Mouse (Mus musculus) adrenal gland, postnatal 25 days (tissue): Measurements from ENCODE around the gene Ankrd34a. TPM values are rescaled to one million over a fixed set of nuclear protein-coding genes. Genes with fewer than 3 reads are reported as not detected.
"Not testable (repeated sequence)": the region's sequence is repeated elsewhere in the genome, so short reads cannot be mapped to it uniquely, and the experiment has no call there.

Source experiments
- DNase-seq: peaks from one replicate; pipeline ENCODE4 v3.0.0; 2021; ENCODE audit warnings: mixed read lengths
- total RNA-seq: library from RNA; stranded (reverse); gene quantifications from 2 replicates; pipeline ENCODE4 v1.2.3, GENCODE M21; 2021

The Ankrd34a gene
- total RNA-seq, 1 experiment from 2014 or later: 0.97 TPM

GRCm38 (mm10) chr3:96579885-96580454 is 16.5 kb upstream of the Ankrd34a start:
- DNase-seq: peak; percentile 91

DNA sequence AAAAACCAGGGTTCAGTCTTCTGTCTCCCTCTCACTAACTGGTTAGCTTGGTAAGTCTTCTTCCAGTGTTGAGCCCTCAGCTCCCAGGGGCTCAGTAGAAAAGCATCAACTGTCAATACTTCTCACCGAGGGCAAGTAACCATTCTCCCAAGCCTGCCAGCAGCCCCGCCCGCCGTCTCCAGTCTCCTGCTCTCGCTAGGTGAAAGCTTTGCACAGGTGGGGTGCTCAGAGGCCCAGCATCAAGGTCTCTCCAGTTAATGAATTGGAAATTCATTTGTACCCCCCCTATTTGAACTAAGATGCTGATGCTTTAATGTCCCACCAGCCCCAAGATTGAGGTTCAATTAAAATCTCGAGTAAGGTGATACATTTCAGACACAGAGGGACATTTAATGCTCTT is 15.3 kb upstream of the Ankrd34a start:
- no peak for DNase-seq

GRCm38 (mm10) chr3:96581771-96582515 is 14.5 kb upstream of the Ankrd34a start:
- DNase-seq: no peak

DNA sequence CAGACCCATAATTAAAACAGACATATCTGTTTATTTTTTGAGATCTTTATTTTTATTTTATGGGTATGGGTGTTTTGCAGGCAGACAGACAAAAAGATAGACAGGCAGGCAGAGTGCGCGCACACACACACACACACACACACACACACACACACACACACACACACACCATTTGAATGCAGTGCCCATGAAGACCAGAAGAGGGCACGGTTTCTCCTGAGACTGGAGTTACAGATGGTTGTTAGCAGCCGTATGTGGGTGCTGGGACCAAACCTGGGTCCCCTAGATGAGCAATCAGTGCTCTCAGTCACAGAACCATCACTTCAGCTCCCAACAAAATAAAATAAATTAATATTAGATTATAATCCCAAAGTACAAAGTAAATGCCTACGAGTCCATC is 13.1 kb upstream of the Ankrd34a start:
- no peak for DNase-seq

DNA sequence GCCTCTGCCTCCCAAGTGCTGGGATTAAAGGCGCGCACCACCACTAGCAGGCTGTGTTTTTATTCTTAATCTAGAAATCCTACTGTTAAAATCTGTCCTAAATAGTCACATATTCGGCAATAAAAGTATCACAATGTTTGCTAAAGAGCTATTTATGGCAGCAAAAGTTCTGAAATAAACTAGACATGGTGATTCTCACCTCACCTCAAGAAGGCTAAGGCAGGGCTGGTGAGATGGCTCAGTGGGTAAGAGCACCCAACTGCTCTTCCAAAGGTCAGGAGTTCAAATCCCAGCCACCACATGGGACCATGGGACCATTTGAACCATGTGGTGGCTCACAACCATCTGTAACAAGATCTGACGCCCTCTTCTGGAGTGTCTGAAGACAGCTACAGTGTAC is 5.8 kb upstream of the Ankrd34a start:
- DNase-seq: no peak

DNA sequence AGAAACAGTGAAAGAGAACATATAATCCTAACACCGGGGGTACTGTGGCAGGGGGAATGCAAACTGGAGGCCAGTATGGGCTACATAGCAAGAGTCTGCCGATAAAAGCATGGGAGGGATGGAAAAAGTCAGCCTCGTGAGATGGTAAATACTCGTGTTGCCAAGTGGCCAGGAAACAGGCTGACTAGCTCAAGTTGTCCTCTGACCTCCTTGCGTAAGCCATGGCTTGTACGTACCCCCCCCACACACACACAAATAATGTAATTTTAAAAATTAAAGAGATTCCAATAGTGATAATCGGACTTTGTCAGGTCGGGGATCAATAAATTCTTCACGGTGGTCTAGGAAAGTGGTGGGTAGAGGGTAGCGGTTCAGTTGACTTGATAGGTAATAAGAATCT is 3.1 kb upstream of the Ankrd34a start:
- DNase-seq: no peak

DNA sequence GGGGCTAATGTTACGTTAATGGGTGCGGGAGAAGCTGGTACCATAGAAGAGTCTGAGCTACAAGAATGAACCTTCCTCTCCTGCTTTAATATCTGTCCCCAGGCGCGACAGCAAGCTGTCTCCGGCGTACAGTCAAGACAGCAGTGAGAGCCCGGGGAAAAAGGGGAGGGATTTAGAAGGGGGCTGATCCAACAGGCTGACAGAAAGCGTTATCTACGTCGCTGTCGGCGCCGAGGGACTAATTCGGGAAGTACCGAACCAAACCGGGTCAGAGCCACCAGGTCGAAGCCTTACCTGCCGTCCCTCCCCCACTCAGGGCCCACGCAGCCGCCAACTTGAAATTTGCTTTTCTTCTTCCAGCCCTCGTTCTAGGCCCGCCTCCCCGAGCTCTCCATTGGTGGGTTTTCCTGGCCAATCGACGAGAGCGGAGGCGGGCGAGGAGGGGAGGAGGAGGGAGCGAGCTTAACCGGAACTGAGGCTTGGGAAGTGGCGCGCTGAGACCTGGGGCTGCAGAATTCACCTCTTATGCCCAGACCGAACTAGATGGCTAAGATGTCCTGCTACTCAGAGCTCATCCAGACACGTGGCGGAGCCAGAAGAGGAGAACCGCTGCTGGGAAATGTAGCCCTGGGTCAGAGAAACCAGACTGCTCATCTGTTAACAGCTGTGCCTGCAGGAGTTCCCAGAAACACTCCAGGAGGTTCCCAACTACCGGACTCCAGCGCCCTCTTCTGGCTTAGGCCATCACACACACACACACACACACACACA is 2.5 kb upstream of the Ankrd34a start, which contains the start of gene Polr3gl:
Polr3gl (minus strand) TSS at position 392 of the 771 bp plus-strand sequence.
- peak; percentile 93 for DNase-seq

DNA sequence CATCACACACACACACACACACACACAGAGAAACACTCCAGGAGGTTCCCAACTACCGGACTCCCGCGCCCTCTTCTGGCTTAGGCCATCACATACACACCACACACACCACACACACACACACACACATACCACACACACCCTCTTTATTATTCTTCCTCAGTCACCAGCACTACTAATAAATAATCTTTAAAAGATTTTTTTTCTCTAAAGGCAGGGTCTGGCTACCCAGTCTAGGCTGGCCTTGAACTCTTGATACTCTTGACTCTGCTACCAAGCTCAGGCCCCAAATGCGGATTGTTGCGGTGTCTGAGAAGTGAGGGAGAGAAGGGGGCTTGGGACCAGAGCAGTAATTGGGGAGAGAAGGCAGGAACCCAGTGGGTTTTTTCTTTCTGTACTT is 1.6 kb upstream of the Ankrd34a start:
- no peak for DNase-seq

DNA sequence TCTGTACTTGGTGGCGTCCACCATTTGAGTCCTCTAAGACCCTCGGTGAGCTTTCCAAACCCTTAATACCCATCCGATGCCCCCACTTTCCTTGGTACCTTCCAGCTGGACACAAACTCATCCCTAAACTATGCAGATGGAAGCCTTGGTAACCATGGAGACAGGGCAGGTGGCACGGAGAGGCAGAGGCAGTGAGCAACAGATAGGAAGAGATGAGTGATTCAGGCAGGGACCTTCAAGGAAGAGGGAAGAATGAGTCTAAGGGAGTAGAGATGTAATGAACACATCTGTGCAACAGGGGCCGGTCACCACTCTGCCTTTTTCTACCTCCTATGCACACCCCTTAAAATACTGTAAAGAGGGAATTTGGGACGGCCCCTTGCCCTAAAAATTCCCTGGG is 775 bp upstream of the Ankrd34a start:
- DNase-seq: no peak

DNA sequence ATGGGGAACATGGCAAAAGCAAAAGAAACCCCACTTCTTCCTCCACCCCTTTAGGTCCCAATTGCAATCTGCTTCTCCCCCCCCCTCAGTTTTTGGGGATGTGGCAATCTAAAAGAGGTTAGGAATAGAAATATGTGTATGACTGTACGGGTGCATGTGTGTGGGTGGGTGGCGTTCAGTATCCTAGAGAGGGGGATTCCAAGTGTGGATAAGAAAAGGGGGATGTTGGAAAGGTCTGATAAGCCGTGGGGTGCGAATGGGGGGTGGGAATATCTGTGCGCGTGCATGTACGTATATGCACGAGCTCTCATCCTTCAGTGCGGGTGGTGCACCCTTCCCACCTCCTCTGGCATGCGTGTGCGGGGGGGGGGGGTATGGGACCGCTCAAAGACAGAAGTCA is 419 bp downstream of the Ankrd34a start:
- DNase-seq: no peak

DNA sequence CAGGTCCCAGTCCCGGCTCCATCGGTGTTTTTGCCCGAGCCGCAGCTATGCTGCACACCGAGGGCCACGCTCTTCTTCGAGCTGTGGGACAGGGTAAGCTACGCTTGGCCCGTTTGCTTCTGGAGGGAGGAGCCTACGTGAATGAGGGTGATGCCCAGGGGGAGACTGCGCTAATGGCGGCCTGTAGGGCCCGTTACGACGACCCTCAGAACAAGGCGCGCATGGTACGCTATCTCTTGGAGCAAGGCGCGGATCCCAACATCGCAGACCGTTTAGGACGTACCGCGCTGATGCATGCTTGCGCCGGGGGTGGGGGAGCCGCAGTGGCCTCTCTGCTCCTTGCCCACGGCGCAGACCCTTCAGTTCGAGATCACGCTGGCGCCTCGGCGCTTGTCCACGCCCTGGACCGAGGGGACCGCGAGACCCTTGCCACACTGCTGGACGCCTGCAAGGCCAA is 1.0 kb downstream of the Ankrd34a start:
- DNase-seq: peak; percentile 37

- peak; percentile 81 for DNase-seq
Measured at GRCm38 (mm10) chr3:96598156-96599068, 2.0 kb downstream of the Ankrd34a start.

DNA sequence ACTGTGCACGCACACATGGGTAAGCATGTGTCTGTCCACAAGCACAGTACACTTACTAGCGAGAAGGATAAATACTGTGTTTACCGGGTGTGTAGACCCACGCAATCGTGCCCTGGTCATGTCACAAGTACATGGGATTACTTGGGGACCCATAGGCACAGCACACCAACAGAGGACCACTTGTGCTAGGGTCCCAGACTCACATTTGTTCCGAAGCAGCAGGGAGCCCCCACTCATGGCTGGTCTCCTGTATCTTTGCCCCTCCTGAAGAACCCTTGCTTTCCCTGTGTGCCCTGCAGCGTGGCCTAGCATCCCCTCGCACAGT is 2.6 kb downstream of the Ankrd34a start:
- DNase-seq: no peak

GRCm38 (mm10) chr3:96599411-96599810 is 3.0 kb downstream of the Ankrd34a start:
- no peak for DNase-seq

DNA sequence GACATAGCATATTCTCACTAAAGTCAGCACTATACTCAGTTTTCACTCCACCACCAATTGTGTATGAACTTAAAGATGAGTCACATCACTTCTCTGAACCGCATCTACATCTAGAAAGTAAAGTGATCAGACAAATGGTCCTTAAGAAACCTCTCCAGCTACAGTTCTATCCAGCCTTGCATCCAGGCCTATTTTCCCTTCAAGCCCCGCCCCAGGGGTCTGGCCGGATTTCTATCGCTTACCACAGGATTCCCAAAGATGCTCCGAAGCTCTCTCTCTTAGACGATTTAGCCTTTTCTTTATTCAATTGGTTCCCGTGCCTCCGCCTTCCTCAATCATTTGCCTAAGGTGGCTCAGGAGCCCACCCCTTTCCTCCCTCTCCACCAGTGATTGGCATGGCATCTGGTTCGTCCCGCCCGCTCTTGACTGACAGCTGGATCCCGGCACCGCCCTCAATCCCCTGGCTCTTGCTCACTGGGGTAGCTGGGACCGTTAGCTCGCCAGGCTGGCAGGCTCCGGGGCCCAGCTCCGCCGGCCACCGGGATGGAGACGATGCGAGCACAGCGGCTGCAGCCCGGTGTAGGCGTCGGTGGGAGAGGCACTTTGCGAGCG is 4.3 kb downstream of the Ankrd34a start, which contains the start of gene Lix1l:
Lix1l (plus strand) TSS at position 511 of the 612 bp plus-strand sequence.
- DNase-seq: peak; percentile 89

DNA sequence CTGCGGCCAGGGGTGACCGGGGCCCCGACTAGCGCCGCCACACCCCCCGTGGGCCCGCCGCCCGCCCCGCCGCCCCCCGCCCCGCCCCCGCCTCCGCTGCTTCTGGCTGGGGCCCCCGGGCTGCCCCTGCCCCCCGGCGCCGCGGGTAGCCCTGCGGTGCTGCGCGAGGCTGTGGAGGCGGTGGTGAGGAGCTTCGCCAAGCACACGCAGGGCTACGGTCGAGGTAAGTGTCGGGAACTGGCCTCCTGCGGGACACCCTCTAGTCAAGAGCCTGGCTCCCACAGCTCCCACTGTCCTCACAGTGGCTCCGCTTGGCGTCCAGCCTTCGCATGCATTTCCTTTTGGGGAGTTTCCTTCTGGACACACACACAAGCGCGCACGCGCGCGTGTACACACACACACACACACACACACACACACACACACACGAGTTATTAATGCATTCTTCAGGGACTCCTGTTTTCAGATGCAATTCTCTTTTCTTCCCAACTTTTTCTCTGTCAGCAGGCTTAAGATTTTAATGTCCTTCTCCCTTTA is 4.9 kb downstream of the Ankrd34a start:
- peak; percentile 75 for DNase-seq

GRCm38 (mm10) chr3:96601941-96602703 is 5.7 kb downstream of the Ankrd34a start:
- peak; percentile 42 for DNase-seq

GRCm38 (mm10) chr3:96602704-96603084 is 6.3 kb downstream of the Ankrd34a start:
- DNase-seq: no peak

DNA sequence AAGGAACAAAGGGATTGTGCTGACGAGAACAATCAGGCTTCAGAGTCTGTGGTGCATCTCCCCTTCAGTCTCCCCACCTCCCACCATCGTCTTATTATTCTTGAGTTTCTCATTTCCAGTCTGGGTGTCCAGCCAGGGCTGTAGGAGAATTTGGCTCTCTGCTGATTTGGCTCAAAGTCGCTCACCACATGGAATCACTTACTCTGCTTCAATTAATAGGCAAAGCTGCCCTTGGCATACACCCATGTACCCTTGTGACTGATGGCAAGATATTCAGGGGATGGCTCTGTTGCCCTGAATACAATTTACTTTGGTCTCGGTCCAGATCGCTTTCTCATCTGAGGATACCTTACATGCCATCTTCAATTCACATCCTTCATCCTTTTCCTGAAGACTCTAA is 6.9 kb downstream of the Ankrd34a start:
- DNase-seq: no peak

- not testable (repeated sequence) for DNase-seq
Measured at GRCm38 (mm10) chr3:96606007-96606406, 9.6 kb downstream of the Ankrd34a start.

- DNase-seq: no peak
Measured at GRCm38 (mm10) chr3:96606618-96607017, 10.2 kb downstream of the Ankrd34a start.
